Mouse (Mus musculus) embryo, embryonic 9.5 days (tissue): Measurements from ENCODE around the gene Actr1b.
"Not testable (repeated sequence)": the region's sequence is repeated elsewhere in the genome, so short reads cannot be mapped to it uniquely, and the experiment has no call there.

Experiments
- DNase-seq: peaks from one replicate; pipeline ENCODE4 v3.0.0-alpha.2; 2017; ENCODE audit errors: extremely low spot score

Actr1b gene

DNA sequence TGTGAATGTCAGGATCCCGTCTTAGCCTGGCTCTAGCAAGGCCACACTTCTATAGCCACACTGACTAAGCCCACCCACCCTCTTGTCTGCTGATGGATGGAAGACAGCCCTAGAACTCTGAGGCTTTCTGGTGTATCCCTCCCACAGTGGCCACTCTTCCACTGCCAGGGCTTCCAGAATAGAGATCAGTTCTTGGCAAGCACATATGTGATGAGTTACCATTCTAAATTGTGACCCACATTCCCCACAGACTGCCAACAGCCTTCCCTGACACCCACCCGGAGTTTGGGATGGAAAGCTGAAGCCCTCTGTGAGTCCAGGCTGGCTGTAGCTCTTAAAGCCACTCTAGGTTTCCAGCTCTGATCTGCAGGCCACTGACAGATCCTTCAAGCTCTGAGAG is 7.1 kb downstream of the Actr1b start:
- DNase-seq: no peak

DNA sequence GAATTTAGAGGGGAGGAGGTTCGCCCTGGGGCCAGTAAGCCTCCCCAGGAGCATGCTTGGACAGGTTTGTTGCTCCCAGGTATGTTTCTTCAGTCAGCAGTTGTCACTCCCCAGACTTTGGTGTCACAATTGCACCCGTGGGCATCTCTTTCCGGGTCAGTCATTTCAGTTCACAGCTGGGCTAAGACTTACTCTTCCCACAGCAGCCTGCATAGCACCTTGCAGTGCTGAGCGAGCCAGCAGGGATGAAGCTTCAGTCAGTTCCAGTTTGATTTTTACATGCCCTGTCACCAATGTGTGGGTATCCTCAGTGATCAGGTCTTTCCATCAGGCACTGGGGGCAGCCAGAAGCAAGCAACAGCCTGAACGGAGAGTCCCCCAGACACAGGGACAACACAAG is 17.2 kb downstream of the Actr1b start:
- no peak for DNase-seq

DNA sequence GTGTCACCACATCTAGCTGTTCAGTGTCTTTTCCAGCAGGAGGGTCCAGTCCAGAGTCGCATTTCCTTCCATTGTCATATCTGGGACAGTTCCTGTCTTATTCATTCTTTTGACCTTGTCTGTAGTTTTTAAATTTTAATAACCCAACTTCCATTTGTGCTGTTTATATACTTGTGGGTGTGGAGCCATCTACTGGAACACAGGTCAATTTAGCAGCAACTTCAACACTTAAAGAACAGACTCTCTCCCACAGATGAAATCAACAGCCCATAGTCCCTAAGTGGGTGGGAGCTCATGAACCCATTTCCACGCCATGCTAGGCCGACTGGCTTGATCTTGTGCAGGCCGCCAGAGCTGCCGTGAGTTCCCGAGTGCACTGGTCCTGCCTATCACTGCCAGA is 17.8 kb downstream of the Actr1b start:
- no peak for DNase-seq

DNA sequence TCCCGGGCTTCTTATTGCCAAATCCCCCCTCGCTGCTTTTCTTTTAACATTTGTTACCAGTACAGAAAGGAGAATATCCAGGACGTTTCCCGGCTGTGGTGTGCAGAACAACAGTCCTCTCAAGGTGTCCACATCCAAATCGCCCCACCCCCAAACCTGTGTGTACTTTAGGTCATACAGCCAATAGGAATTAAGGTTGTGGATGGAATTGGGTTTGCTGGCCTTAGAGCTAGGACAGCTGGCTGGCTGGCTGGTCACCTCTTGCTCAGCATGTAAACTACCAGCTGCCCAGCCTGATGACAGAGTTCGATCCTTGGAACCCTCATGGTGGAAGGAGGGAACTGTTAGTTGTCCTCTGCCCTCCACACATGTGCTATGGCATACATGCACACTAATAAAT is 19.4 kb downstream of the Actr1b start:
- DNase-seq: no peak

DNA sequence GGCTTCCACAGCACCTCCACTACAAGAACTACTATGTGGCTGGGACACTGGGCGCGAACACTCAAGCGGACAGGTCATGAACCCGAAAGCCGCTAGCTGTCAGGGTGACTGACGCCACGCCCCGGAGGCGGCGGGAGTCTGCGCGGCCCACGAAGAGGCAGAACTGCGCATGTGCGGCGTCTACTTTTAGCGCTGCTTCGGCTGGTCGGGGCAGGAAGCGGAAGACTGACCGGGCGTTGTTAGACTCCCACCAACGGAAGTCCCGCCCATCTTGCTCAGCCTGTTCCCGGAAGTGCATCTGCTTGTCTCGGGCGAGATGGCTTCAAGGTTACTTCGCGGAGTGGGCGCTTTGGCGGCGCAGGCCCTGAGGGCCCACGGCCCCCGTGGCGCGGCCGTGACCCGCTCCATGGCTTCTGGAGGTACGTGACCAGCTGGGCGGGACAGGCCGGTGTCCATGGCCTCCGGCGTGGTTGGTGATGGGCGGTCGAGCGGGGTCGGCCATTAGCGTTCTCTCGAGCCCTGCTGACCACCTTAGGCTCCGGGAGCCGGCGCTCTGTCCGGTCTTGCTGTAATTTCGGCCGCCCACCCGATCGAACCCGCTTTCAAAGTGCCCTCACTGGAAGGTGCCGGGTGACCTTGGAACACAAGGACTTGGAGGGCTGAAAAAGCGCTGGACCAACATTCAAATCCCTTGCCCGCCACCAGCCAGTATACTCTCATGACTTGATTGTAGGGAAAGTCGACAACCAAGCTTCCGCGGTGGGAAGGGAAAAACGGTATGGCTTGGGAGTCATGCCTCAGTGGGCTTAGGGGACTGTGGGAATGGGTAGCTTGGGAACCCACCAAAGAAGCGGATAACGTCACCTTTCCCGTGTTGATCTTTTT is 22.7 kb downstream of the Actr1b start, which contains the start of gene Cox5b:
Gene Cox5b, plus strand, starts transcription at position 179 of the 885 bp plus-strand sequence.
- DNase-seq: peak; percentile 96

DNA sequence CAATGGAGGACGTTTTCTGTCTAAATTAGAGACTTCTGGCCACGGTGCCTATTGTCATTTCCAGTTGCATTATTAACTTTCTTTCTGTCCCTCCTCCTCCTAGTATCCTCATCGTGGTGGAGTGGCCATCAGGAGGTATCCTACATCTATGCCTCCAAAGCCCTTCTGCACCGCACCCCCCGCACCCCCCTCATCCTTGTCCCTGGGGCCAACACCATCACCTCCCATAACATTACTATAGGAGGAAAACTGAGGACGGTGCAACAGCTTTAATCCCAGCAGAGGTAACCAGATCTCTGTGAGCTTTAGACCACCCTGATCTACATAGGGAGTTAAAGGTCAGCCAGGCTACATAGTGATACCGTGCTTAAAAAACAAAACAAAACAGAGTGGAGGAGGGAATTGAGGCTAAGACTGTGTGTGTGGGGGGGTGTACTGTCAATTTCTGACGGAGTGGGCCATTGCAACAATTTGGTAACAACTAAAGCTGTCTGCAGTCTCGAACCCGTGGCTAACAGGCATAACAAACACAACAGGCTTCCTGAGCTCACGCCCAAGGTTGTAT is 23.5 kb downstream of the Actr1b start:
- DNase-seq: no peak

DNA sequence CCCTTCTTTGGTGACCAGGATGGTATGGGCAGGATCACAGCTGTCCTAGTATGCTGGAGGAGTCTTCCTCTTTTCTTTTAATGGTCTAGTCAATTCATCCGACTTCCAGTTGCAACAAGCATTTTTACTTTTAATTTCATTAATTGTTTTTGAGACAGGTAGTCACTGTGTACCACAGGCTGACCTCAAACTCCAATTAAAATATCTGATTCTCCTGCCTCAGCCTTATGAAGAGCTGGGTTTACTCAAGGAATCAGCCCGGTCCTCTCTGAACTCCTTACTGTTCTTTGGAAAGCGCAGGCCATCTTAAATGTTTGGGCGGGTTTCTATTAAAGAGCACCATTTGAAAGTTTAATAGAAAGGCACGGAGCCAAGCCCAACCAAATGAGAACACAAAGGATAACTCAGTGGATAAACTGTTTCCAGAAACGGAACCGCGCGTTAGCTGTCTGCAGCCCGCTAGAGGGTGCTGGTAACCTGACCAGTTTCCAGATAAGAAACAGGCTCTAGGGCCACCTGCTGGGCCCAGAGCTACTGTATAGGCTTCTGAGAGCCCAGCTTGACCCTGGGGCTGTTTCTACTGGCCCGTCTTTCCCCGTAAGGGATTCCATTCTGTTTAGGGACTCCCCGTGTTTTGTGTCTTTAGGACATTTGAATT is 30.3 kb downstream of the Actr1b start:
- peak; percentile 62 for DNase-seq

DNA sequence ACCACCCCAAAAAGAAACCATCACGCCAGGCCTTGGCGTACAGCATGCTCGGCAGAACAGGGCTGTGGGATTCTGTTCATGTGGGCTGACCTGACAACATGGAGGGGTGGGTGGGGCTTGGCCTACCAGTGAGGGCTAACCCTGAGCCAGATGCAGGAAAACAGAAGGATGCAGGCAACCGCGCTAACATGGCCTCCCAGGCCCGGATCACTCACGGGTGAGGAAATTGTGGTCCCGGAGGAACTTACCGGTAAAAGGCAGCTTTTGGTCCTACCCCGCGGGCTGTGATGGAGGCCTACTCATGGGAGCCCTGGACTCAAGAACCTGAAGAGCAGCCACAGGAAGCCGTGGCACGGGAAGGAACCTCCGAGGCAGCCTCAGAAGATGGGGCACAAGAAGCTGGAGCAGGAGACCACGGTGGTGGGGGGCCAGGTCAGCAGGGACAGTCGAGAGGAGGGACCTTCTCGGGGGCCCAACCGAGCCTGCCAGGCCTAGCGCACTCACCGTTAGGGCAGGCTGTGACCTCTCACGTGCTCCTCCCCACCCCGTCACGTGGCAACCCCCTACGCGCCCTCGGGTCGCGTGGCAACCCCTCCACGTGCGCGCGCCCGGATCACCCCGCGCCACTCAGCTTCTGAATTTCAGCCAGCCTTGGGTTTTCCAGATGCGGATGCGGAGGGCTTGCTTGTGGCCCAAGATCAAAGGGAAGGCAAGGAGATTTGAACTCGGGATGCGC is 31.4 kb downstream of the Actr1b start, which contains the start of gene Fam178b:
Gene Fam178b, minus strand, starts transcription at position 564 of the 736 bp plus-strand sequence.
- DNase-seq: no peak

DNA sequence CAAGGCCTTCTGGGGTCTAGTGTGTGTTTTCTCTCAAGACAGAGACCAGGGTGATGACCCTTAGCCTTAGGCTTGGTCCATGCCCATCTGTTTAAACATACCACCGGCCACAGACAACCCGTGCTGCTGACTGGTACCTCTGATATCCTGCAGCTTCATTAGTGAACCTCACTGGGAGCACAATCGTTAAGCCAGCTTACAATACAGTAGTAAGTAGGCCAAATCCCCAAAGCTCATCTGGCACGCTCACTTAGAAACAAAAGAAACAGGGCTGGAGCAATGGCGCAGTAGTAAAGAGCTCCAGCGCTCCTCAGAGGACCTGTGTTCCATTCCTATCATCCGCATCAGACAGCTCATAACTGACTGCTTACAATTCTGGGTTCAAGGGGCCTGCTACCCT is 33.3 kb downstream of the Actr1b start:
- no peak for DNase-seq

DNA sequence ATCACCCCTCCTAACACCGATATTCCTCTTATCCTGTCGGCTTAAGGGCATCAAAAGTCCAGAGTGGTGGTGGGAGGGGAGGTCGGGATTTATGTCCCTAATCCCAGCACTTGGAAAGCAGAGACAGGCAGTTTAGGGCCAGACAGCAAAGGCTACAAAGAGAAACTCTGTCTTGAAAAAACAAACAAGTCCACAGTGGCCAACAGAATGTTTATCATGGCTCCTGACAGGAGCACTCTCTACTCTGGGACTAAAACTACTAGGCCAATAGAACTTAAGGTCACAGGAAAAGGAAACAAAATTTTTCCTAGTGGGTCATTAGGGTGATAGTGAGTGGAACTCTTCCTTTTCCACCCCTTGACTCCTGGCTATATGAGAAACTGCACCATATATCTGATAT is 39.3 kb downstream of the Actr1b start:
- no peak for DNase-seq

DNA sequence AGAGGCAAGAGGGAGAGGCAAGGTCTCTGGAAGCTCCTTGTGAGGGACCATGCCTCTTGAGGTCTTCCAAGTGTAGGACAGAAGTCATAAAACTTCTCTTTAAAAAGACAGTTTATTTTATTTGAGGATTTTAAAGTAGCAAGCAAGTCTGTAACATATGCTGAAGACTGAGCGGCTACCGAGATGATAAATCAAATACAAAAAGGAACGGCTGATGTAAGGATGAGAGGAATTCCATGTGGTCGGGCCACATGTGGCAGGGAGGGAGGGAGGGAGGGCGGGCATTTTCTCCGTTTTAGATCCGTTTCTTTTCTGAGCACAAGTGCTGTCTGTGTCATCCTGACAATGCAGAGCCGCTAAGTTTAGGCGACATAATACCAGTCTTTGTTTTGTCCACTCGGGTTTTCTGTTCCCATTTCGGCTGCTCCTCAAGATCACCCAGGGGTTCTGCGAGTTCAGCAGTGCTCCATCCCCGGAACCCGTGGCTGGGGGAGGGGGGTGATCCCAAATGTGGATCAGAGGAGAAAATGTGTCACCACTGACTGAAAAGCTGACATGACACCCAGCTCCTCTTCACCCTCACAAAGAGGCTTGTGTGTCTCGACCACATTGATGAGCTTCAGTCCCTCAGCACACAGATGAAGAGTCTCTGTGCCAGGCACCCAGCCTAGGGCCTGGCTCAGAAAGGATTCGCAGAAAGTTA is 41.4 kb downstream of the Actr1b start:
- peak; percentile 12 for DNase-seq

DNA sequence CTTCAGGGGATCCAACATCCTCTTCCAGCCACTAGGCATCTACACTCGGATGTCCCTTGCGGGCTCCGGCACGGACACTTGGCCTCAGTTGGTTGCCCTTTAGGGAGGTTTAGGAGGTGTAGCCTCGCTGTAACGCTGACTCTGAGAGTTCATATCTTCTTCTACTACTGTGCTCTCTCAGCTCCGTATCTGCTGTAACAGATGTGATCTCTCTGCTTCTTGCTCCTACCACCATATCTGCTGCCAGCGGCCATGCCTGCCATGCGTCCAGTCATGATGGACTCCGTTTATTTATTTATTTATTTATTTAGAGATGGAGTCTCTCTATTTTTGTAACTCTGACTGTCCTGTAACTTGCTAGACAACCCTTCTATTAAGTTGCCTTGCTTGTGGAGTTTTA is 43.0 kb downstream of the Actr1b start:
- no peak for DNase-seq

DNA sequence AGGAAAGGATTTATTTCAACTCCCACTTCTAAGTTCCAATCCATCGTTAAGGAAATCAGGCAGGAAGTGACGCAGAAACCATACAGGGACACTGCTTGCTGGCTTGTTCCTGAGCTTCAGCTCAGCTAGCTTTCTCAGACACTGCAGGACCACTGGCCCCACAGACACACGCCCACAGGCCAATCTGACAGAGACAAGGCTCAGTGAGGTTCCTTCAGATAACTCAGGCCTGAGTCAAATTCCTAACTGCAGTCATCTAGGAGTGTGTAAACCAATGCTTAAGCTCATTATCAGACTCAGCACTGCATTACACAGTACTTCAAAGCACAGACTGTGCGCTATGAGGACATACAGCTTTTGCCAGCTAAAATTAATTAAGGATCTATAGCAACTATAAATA is 44.0 kb downstream of the Actr1b start:
- no peak for DNase-seq

DNA sequence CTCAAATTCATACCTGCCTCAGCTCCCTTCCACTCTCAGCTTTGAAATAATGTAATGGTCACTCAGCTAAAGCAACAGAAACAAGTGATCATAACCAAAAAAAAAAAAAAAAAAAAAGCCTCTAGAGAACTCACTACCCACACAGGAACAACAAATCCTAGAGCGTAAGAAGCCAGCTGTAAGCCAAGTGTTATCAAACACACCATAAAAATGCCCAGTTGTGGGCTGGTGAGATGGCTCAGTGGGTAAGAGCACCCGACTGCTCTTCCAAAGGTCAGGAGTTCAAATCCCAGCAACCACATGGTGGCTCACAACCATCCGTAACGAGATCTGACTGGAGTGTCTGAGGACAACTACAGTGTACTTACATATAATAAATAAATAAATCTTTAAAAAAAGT is 46.2 kb downstream of the Actr1b start:
- DNase-seq: not testable (repeated sequence)

DNA sequence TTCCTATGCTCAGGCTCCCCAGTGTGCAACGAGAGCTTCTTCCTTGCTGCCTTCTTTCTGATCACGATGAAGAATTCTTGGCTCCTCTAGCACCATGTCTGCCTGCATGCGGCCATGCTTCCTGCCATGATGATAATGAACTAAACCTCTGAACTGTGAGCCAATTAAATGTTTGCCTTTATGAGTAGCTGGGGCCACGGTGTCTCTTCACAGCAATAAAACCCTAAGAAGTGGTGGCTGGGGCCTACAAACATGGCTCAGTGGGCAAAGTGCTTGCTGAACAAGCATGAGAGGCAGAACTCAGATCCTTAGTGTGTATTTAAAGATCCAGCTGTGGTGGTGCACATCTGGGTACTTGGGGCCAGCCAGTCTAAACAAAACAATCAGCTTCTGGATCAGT is 48.3 kb downstream of the Actr1b start:
- no peak for DNase-seq

DNA sequence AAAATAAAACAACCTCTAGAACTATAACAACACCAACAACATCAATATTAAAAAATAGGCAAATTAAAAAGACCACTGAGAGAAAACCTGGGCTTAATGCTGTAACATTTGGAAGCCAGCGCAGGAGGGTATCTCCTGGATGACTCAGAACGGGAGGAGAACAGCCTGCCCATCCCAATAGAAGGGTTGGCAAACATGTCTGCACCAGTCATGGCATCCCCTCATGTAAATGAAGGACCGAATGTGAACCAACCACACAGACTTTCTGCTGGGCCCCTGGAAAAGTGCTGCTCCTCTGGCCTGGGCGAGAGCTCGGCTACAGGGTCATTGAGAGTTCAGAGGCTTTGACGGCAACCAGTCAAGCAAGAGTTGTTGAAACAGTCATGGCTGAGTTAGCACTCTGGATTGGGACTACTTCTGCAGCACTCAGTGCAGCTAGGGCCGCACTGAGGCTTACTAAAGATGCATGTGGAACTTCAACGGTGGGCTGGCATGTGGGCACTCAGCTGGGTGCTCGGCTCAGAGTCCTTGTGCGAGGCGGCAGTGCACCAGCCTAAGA is 49.0 kb downstream of the Actr1b start:
- DNase-seq: peak; percentile 22

DNA sequence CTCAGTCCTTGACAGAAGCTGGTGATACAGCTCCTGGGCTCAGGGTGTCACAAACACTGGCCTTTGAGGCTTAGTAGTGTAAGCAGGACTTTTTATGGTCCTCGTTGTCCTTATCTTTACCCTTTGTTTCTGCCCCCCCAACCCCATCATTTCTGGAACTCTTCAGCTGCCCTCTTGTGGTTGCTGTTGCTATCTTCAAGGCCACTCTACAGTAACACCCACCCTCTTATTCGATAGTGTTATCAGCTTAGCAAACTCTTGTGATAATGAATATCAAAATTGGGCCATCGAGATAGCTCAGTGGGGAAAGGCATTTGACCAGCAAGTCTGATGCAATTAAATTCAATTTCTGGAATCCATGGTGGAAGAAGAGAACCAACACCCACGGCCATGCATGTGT is 49.8 kb downstream of the Actr1b start:
- DNase-seq: no peak

DNA sequence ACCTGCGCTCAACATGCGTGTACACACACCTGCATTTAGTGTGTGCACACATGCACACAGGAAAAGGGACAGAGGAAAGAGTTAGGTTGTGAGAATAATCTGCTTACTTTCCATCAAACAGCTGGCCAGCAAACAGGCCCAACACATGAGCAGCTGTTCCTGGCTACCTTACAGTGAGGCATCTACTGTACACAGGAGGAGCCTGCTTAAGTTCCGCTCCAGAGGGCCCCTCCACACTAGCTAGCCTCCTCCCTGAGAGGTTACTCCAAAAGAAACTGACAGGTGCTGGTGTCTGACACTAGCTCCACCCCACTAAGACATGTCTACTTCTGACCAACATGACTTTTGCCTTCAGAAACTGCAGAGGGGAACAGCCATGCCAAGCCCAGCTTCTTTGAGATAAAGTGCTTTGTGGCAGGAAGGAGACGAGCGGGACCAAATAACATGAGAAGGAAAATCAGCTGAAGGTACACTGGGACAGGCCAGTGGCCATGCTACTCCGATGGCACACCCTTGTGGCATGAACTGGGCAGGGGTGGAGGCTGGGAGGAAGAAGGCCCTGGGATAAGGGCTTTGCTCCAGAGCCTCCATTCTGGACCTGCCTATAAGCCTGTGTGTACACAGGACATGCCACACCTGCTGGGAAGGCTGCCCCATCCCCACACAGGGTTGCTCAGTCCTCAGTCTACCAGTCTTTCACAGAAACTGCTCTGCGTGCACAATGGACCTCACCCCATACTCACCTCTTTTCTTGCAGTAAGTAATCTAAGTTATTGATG is 55.4 kb downstream of the Actr1b start:
- DNase-seq: no peak

DNA sequence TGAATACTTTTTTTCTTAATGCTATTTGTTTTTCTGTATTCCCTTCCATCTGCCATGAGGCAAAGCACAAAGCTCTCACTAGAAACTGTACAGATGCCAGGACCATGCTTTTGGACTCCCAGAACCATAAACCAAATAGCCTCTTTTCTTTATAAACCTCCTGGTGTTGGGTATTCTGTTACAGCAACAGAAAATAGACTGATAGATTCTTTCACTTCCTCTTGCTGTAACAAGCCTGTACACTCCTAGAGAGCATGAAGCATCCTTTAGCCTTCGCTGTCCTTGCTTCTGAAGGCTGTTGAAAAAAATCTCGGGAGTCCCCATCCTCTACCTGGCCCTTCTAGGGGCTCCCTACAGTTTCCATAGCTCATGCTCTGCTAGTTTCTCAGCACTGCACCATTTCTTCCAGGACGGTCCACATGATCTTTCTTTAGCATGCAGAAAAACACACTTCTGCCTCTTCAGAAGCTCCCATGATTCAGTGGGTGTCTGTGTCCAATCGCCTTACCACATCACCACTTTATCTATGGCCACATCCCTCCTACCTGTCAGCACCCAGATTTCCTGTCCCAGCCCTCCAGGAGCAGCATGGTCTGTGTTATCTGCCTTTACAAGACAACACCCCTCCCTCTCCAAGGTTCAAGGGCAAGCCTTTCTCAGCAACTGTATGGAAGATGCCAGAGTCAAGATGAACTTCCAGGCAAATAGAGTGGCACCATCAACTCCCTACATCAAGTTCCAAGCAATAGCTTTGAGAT is 56.4 kb downstream of the Actr1b start:
- no peak for DNase-seq

DNA sequence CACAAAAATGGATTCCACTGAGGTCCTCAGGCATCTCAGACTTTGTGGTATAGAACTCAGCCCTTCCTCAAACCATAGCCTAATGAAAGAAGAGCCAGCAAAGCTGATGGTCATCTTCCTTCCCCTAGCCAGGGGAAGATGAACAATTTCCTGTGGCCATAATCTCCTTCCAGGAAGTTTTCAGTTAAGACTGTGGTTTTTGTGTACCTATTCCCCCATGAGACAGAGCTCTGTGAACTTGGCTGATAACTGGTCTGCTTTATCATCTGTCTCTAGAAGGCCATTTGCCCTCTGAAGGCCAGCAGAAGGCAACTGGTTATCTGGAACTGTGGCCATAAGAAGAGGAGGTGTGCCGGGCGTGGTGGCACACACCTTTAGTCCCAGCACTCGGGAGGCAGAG is 58.0 kb downstream of the Actr1b start:
- no peak for DNase-seq
